Mouse (Mus musculus): ENCODE measurements at regions not wholly inside any gene's neighbourhood (a gene's known extent, or its start where the extent isn't known, plus 50 kb on each side); places are given as distances from the start of the nearest gene placed in this dataset.

- no peak for TF ChIP-seq GATA1 (IDR thresholded peaks at IDR 0.05; ENCODE audit: borderline replicate concordance, low read length)
- TF ChIP-seq FLI1 (IDR thresholded peaks at IDR 0.05; ENCODE audit: low read length) = no peak
Measured at GRCm38 (mm10) chr16:30172136-30172731, 95.1 kb downstream of the Cpn2 start.

All from megakaryocyte, embryonic 14.5 days (primary cell).